Mouse (Mus musculus) kidney, postnatal 14 days (tissue): ENCODE measurements around the gene Cyp2e1.

Experiments
- DNase-seq: peaks from one replicate; pipeline ENCODE4 v3.0.0; 2022; ENCODE audit warnings: mixed read lengths

Gene Cyp2e1

DNA sequence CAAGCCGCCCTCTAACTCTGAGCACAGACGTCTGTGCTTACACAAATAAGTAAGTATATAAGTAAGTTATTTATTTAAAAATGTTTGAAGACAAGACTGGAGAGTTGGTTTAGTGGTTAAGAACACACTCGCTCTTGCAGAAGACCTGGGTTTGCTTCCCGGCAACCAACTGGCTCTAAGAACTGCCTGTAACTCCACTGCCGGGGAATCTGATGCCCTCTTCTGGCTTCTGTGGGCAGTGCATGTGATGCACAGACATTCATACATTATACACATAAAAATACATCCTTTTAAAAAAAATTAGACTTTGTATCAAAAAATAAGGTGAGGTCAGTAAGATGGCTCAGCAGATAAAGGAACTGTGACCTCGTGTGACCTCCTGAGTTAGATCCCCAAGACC, 47.0 kb downstream of the Cyp2e1 start:
- no peak for DNase-seq

DNA sequence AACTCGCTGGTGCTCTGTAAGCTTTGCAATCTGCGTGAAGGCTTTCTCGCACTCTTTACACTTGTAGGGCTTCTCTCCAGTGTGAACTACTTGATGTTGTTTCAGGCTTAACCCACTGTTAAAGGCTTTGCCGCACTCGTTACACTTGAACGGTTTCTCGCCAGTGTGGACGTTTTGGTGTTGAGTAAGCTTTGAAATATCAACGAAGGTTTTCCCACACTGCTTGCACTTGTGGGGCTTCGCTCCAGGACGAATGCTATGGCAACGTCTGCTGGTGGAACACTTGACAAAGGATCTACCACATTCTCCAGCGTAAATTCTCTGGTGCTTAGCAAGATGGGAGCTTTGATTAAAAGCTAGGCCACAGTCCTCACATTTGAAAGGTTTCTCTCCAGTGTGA, 48.2 kb downstream of the Cyp2e1 start:
- DNase-seq = no peak

DNA sequence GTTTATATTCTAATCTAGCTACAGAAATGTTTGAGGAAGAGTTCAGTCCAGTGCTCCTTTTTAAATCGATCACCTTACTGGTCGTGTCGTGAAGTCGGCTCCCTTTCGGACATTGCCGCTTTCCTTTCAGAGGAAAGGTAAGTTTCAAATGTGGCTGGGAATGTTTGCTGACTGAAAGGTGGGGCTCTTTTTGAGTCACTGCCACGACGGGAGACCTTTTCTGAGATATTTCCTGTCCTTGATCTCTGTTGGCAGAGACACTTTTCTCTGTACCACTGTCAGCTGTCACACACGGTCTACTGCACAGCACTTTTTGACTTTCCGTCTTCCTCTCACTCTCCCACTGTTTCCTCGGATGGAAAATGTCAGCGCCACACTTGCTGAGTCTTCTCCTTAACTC, 49.3 kb downstream of the Cyp2e1 start:
- no peak for DNase-seq

DNA sequence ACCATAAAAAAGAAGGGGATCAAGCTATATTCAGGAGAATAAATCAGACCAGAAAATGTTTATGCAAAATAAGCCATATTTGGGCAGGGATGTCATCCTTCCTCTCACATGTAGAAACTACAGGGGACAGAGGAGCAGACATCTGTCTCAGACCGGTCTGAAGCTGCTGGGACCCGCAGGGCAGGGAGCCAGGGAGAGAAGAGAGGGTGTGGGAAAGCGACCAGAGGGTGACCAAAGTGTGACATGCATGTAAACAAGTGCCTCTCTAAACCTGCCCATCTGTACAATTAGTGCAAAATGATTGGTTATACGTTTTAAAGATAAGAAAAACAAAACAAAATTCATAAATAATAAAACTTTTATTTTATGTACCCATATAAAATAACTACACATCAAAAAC, 56.6 kb downstream of the Cyp2e1 start:
- DNase-seq = no peak

DNA sequence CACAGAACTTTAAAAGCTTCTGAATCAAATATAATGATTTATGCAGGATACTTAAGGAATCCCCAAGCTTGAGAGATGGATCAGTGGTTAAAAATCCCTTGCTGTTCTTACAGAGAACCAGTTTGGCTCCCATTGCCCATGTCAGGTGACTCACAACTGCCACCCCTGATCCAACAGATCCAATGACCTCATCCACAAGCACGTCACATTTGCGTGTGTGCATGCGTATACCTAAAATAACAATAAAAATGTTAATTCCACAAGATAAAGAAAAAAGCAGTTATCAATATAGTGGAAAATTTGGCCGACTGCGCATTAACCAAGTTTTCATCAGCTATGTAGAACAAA, 57.7 kb downstream of the Cyp2e1 start:
- DNase-seq = no peak

DNA sequence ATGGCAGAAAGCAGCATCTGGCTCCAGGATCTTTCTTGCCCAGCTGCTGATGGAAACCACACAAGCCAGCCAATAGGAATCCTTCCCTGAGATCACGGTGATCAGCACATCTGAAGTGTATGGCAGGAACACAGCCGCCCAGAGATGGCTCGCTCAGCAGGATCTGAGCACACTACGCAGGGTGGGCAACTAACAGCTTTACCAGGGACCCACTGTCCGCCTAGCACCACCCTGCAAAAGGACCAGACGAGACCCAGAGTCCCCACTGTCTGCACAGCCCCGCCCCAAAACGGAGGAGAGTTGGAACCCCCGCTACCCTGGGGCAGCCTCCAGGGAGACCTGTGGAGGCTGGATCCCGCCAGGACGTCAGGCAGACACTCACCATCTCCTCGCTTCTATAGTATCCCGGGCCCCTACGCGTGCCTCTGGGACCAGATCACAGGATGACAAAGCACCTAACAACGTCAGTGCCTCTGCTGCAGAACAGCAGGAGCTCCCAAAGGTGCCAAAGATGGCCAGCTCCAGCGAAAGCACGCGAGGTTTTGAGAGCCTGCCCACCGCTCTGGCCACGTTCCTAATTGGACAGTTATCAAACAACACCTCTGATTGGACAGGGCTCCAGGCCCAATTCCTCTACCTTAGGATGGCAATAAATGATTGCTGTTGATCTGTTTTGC, 58.3 kb downstream of the Cyp2e1 start, which contains the start of gene Zfp941:
Zfp941 (minus strand) TSS at position 526 of the 677 bp plus-strand sequence.
- peak; percentile 45 for DNase-seq

DNA sequence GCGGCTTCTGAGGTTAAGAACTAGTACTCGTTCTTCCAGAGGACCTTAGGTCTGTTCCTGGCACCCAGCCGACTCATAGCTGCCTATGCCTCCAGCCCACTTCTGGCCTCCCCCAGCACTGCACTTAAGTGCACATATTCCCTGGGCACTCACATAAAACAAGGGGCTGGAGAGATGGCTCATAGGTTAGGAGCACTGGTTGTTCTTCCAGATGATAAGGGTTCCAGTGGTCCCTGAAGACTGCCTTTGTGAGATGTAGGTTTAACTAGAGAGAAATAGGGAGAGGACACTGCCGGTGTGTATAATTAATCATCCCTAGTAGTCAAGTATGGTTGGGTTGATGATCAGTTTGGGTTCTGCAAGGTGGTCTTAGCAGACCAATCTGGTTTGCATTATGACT, 59.2 kb downstream of the Cyp2e1 start:
- no peak for DNase-seq
